Mouse (Mus musculus) E14TG2a.4 (cell line): Measurements from ENCODE around the gene Hoxb1.

ENCODE experiments used
- H3K27me3 ChIP-seq: 2 replicates; pipeline ENCODE4 v1.6.1; 2014; ENCODE audit warnings: low read length, control low read depth; ENCODE audit not compliant: insufficient read depth
- H3K36me3 ChIP-seq: 2 replicates; pipeline ENCODE4 v1.6.1; 2014; ENCODE audit warnings: low read length, control low read depth; ENCODE audit not compliant: insufficient read depth
- H3K4me1 ChIP-seq: replicated peaks from 2 replicates; pipeline ENCODE4 v1.6.1; 2014; ENCODE audit warnings: low read depth, low read length, control low read depth
- H3K4me3 ChIP-seq: replicated peaks from 2 replicates; pipeline ENCODE4 v1.5.1; 2014; ENCODE audit warnings: mild to moderate bottlenecking, low read length
- H3K9me3 ChIP-seq: 2 replicates; pipeline ENCODE4 v1.6.1; 2014; ENCODE audit warnings: low read length, control low read depth
- CTCF ChIP-seq: conservative IDR thresholded peaks from 2 replicates; pipeline ENCODE4 v1.5.1; 2014; ENCODE audit warnings: low read length
- NANOG ChIP-seq: IDR thresholded peaks from 2 replicates; pipeline ENCODE4 v1.6.1; 2014; ENCODE audit warnings: borderline replicate concordance, low read length, mixed read lengths
- POU5F1 ChIP-seq: IDR thresholded peaks from 2 replicates; pipeline ENCODE4 v1.6.1; 2014; ENCODE audit warnings: low read length, borderline replicate concordance

Gene Hoxb1

DNA sequence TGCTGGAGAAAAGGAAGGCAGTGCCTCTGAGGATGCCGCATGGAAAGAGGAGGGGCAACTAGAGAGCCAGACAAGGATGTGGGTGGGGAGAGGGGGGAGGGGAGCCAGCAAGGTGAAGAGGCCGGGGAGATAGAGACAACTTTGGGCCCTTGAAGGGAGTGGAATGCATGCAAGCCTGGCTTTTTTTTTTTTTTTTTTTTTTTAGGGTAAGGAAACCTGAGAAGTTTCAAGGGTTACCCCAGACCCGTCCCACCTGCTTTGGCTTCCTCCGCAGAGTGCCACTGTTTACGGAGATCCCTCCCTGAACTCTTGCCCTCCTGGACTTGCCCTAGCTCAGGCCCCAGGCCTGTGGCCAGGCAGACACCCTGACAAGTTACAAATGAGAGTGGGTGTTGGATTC, 1.7 kb upstream of the Hoxb1 start:
- H3K9me3 ChIP-seq = peaks cover 5% of the 10 kb centered on the region
- H3K27me3 ChIP-seq = peaks cover 90% of the 10 kb centered on the region
- TF ChIP-seq CTCF = no peak
- TF ChIP-seq POU5F1 = no peak
- TF ChIP-seq NANOG = no peak
- no peak overlapping the region for H3K4me3 ChIP-seq
- H3K4me1 ChIP-seq = peaks cover 41% of the 10 kb centered on the region
- no peaks in the 10 kb centered on the region for H3K36me3 ChIP-seq

GRCm38 (mm10) chr11:96366092-96367041, 815 bp downstream of the Hoxb1 start:
- TF ChIP-seq CTCF (no peak), POU5F1 (no peak), NANOG (no peak)
- Histone ChIP-seq H3K36me3 (no peaks in the 10 kb centered on the region), H3K27me3 (peaks cover 97% of the 10 kb centered on the region), H3K9me3 (peaks cover 5% of the 10 kb centered on the region), H3K4me1 (peaks cover 41% of the 10 kb centered on the region), H3K4me3 (peak overlapping the region; percentile 57)

- Histone ChIP-seq H3K9me3 (peaks cover 5% of the 10 kb centered on the region), H3K4me1 (peaks cover 41% of the 10 kb centered on the region), H3K36me3 (no peaks in the 10 kb centered on the region), H3K27me3 (peaks cover 97% of the 10 kb centered on the region), H3K4me3 (peak overlapping the region; percentile 57)
- TF ChIP-seq NANOG (no peak), POU5F1 (no peak), CTCF (no peak)
These were observed 1.6 kb downstream of the Hoxb1 start for GRCm38 (mm10) chr11:96367141-96367540.

DNA sequence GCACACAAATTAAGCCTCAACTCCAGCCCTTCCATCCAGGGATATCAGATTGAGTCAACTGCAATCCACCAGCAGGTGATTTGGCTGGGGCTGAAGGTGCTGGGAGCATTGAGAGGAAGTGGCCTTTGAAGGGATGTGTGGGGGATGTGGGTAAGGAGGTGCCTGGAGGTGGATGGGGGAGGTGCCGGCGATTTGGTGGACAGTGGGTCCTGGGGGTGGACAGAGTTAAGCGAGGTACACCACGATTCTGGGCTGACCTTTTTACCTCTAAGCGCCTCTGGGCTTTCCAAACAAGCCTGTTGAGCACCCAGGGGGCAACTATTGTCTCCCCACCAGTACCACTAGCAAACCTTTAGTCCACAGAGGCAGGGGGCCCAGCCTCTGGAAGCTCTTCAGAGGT, 3.1 kb downstream of the Hoxb1 start:
- TF ChIP-seq POU5F1 (no peak), CTCF (no peak), NANOG (no peak)
- no peaks in the 10 kb centered on the region for H3K36me3 ChIP-seq
- peaks cover 5% of the 10 kb centered on the region for H3K9me3 ChIP-seq
- no peak overlapping the region for H3K4me3 ChIP-seq
- peaks cover 98% of the 10 kb centered on the region for H3K27me3 ChIP-seq
- peaks cover 43% of the 10 kb centered on the region for H3K4me1 ChIP-seq

DNA sequence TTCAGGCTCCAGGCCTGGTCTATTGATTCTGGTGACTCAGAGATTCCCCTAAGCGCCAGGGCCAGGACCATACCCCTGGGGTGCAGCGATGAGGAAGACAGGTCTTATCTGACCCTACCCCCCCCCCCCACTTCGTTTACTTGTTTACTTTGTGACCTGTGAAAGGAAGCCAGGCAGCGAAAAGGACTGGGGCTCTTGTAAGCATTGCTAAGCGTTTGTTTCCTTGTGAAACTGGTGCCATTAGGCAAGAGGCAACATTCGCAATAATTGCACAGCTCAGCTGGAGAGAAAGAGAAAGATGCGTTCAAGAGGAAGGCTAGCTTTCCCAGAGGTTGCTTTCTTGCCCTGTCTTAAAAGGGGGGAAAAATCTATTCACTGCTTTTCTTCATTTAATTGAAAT, 3.6 kb downstream of the Hoxb1 start:
- Histone ChIP-seq H3K4me1 (peaks cover 43% of the 10 kb centered on the region), H3K27me3 (peaks cover 98% of the 10 kb centered on the region), H3K4me3 (no peak overlapping the region), H3K36me3 (no peaks in the 10 kb centered on the region), H3K9me3 (peaks cover 5% of the 10 kb centered on the region)
- no peak for TF ChIP-seq POU5F1
- no peak for TF ChIP-seq NANOG
- no peak for TF ChIP-seq CTCF

DNA sequence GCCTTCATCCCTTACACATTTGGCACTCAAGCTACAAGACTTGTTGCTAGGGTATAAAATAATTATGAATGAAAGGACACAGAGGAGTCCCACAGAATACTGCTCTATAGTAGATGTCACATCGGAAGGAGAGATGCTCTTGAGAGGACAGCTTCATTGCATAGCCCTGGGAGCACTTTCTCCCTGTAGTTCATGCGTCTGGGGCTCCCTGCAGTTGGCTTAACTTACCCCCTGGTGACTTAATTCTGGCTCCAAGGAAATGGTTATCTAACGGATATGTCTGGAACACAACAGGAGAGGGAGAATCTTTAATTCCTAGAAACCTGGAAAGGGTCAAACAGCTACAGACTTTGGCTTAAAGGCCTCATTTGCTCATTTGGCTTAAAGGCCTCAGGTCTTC, 6.2 kb downstream of the Hoxb1 start:
- peaks cover 98% of the 10 kb centered on the region for H3K27me3 ChIP-seq
- TF ChIP-seq POU5F1 (no peak), NANOG (no peak), CTCF (no peak)
- no peak overlapping the region for H3K4me3 ChIP-seq
- no peaks in the 10 kb centered on the region for H3K36me3 ChIP-seq
- peaks cover 31% of the 10 kb centered on the region for H3K4me1 ChIP-seq
- H3K9me3 ChIP-seq = peaks cover 8% of the 10 kb centered on the region

GRCm38 (mm10) chr11:96372519-96372918, 7.0 kb downstream of the Hoxb1 start:
- Histone ChIP-seq H3K9me3 (peaks cover 3% of the 10 kb centered on the region), H3K27me3 (peaks cover 97% of the 10 kb centered on the region), H3K36me3 (no peaks in the 10 kb centered on the region), H3K4me3 (no peak overlapping the region), H3K4me1 (peaks cover 25% of the 10 kb centered on the region)
- TF ChIP-seq CTCF (no peak), NANOG (no peak), POU5F1 (no peak)

DNA sequence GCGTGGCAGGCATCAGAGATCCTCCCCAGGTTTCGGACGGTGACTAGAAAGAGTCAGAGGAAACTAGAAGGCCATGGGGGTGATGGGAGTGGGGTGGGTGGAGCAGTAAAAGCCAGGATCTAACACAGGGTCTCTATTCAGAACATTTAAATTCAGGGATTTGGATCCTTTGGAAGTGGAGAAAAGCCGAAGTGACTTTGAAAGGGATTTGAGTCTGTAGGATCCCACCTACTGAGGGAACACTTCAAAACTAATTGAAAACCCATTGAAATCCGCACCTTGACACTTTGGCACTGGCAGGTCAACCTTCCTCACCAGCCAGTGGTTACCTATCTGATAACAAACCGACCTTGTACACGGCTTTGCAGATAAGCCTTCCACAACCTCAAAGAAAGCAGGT, 9.3 kb downstream of the Hoxb1 start:
- H3K9me3 ChIP-seq = peaks cover 3% of the 10 kb centered on the region
- 0 out of 2 replicates have a peak overlapping the region, but pooled peaks have one; percentile 4 for H3K4me3 ChIP-seq
- no peaks in the 10 kb centered on the region for H3K36me3 ChIP-seq
- H3K27me3 ChIP-seq = peaks cover 90% of the 10 kb centered on the region
- TF ChIP-seq NANOG (peak; percentile 91), CTCF (no peak), POU5F1 (no peak)
- peaks cover 25% of the 10 kb centered on the region for H3K4me1 ChIP-seq
